Mouse (Mus musculus): Measurements from ENCODE around the gene Bicc1. TPM values are rescaled to one million over a fixed set of nuclear protein-coding genes. Genes with fewer than 3 reads are reported as not detected.

Gene Bicc1
- total and polyA plus RNA-seq, 2 experiments from 2014 or later: 4.9 to 6.5 TPM

- Histone ChIP-seq H3K9me3 (ENCODE audit: low read length) (no peaks in the 10 kb centered on the region), H3K9ac (replicated peaks; ENCODE audit: low read length, poor library complexity, severe bottlenecking) (no peak overlapping the region), H3K27ac (ENCODE audit: low read depth, low read length) (no peak overlapping the region), H3K4me3 (ENCODE audit: low read depth, low read length) (no peak overlapping the region), H3K4me2 (ENCODE audit: low read depth, low read length, poor library complexity, severe bottlenecking) (no peak overlapping the region), H3K36me3 (ENCODE audit: insufficient read depth, low read length) (no peaks in the 10 kb centered on the region), H3K27me3 (ENCODE audit: insufficient read depth, low read length) (no peaks in the 10 kb centered on the region), H3K4me1 (ENCODE audit: insufficient read depth, low read length) (no peaks in the 10 kb centered on the region)
- no peak for DNase-seq (ENCODE audit: low spot score)
- no peak for TF ChIP-seq CTCF (IDR thresholded peaks at IDR 0.05)
- WGBS: 68% methylated on average over 14 of the region's 14 CpGs
- ATAC-seq (ENCODE audit: low FRiP score): no peak
Observed at GRCm38 (mm10) chr10:71138132-71138851, 21.2 kb downstream of the Bicc1 start.

GRCm38 (mm10) chr10:71137606-71138005 is 21.9 kb downstream of the Bicc1 start:
- WGBS: 98% methylated on average over 9 of the region's 9 CpGs
- H3K36me3 ChIP-seq (ENCODE audit: insufficient read depth, low read length): no peaks in the 10 kb centered on the region
- H3K27me3 ChIP-seq (ENCODE audit: insufficient read depth, low read length): no peaks in the 10 kb centered on the region
- DNase-seq (ENCODE audit: low spot score): no peak
- H3K27ac ChIP-seq (ENCODE audit: low read depth, low read length): no peak overlapping the region
- no peaks in the 10 kb centered on the region for H3K4me1 ChIP-seq (ENCODE audit: insufficient read depth, low read length)
- ATAC-seq (ENCODE audit: low FRiP score): no peak
- no peak for TF ChIP-seq CTCF (IDR thresholded peaks at IDR 0.05)
- H3K9me3 ChIP-seq (ENCODE audit: low read length): no peaks in the 10 kb centered on the region
- no peak overlapping the region for H3K4me2 ChIP-seq (ENCODE audit: low read depth, low read length, poor library complexity, severe bottlenecking)
- no peak overlapping the region for H3K9ac ChIP-seq (replicated peaks; ENCODE audit: low read length, poor library complexity, severe bottlenecking)
- no peak overlapping the region for H3K4me3 ChIP-seq (ENCODE audit: low read depth, low read length)

GRCm38 (mm10) chr10:71131333-71131732 is 28.2 kb downstream of the Bicc1 start:
- Histone ChIP-seq H3K4me2 (ENCODE audit: low read depth, low read length, poor library complexity, severe bottlenecking) (no peak overlapping the region), H3K4me3 (ENCODE audit: low read depth, low read length) (no peak overlapping the region), H3K4me1 (ENCODE audit: insufficient read depth, low read length) (no peaks in the 10 kb centered on the region), H3K9me3 (ENCODE audit: low read length) (no peaks in the 10 kb centered on the region), H3K9ac (replicated peaks; ENCODE audit: low read length, poor library complexity, severe bottlenecking) (no peak overlapping the region), H3K27me3 (ENCODE audit: insufficient read depth, low read length) (no peaks in the 10 kb centered on the region), H3K27ac (ENCODE audit: low read depth, low read length) (no peak overlapping the region), H3K36me3 (ENCODE audit: insufficient read depth, low read length) (no peaks in the 10 kb centered on the region)
- no peak for TF ChIP-seq CTCF (IDR thresholded peaks at IDR 0.05)
- 66% methylated on average over 9 of the region's 9 CpGs for WGBS
- DNase-seq (ENCODE audit: low spot score) (no peak), ATAC-seq (ENCODE audit: low FRiP score) (no peak)

GRCm38 (mm10) chr10:71130261-71130660 is 29.2 kb downstream of the Bicc1 start:
- no peak for DNase-seq (ENCODE audit: low spot score)
- H3K9me3 ChIP-seq (ENCODE audit: low read length): no peaks in the 10 kb centered on the region
- no peak overlapping the region for H3K9ac ChIP-seq (replicated peaks; ENCODE audit: low read length, poor library complexity, severe bottlenecking)
- H3K36me3 ChIP-seq (ENCODE audit: insufficient read depth, low read length): no peaks in the 10 kb centered on the region
- WGBS: 71% methylated on average over 9 of the region's 9 CpGs
- no peak overlapping the region for H3K27ac ChIP-seq (ENCODE audit: low read depth, low read length)
- no peak overlapping the region for H3K4me3 ChIP-seq (ENCODE audit: low read depth, low read length)
- H3K27me3 ChIP-seq (ENCODE audit: insufficient read depth, low read length): no peaks in the 10 kb centered on the region
- H3K4me2 ChIP-seq (ENCODE audit: low read depth, low read length, poor library complexity, severe bottlenecking): no peak overlapping the region
- no peak for TF ChIP-seq CTCF (IDR thresholded peaks at IDR 0.05)
- H3K4me1 ChIP-seq (ENCODE audit: insufficient read depth, low read length): no peaks in the 10 kb centered on the region
- no peak for ATAC-seq (ENCODE audit: low FRiP score)

GRCm38 (mm10) chr10:71127951-71128331 is 31.6 kb downstream of the Bicc1 start:
- no peak overlapping the region for H3K4me3 ChIP-seq (ENCODE audit: low read depth, low read length)
- no peak for DNase-seq (ENCODE audit: low spot score)
- no peaks in the 10 kb centered on the region for H3K4me1 ChIP-seq (ENCODE audit: insufficient read depth, low read length)
- H3K9ac ChIP-seq (replicated peaks; ENCODE audit: low read length, poor library complexity, severe bottlenecking): no peak overlapping the region
- H3K36me3 ChIP-seq (ENCODE audit: insufficient read depth, low read length): no peaks in the 10 kb centered on the region
- 40% methylated on average over 8 of the region's 8 CpGs for WGBS
- no peak overlapping the region for H3K27ac ChIP-seq (ENCODE audit: low read depth, low read length)
- no peaks in the 10 kb centered on the region for H3K9me3 ChIP-seq (ENCODE audit: low read length)
- H3K27me3 ChIP-seq (ENCODE audit: insufficient read depth, low read length): no peaks in the 10 kb centered on the region
- no peak for ATAC-seq (ENCODE audit: low FRiP score)
- no peak overlapping the region for H3K4me2 ChIP-seq (ENCODE audit: low read depth, low read length, poor library complexity, severe bottlenecking)
- TF ChIP-seq CTCF (IDR thresholded peaks at IDR 0.05): no peak

- ATAC-seq (ENCODE audit: low FRiP score) (no peak), DNase-seq (ENCODE audit: low spot score) (no peak)
- Histone ChIP-seq H3K4me2 (ENCODE audit: low read depth, low read length, poor library complexity, severe bottlenecking) (no peak overlapping the region), H3K27me3 (ENCODE audit: insufficient read depth, low read length) (no peaks in the 10 kb centered on the region), H3K4me3 (ENCODE audit: low read depth, low read length) (no peak overlapping the region), H3K36me3 (ENCODE audit: insufficient read depth, low read length) (no peaks in the 10 kb centered on the region), H3K4me1 (ENCODE audit: insufficient read depth, low read length) (no peaks in the 10 kb centered on the region), H3K9ac (replicated peaks; ENCODE audit: low read length, poor library complexity, severe bottlenecking) (no peak overlapping the region), H3K27ac (ENCODE audit: low read depth, low read length) (no peak overlapping the region), H3K9me3 (ENCODE audit: low read length) (no peaks in the 10 kb centered on the region)
- no peak for TF ChIP-seq CTCF (IDR thresholded peaks at IDR 0.05)
- 63% methylated on average over 13 of the region's 13 CpGs for WGBS
Observed at GRCm38 (mm10) chr10:71127278-71127950, 32.1 kb downstream of the Bicc1 start.

Data from midbrain, postnatal 0 days (tissue).